Mouse (Mus musculus): Measurements from ENCODE around the gene Ttll7.

DNA sequence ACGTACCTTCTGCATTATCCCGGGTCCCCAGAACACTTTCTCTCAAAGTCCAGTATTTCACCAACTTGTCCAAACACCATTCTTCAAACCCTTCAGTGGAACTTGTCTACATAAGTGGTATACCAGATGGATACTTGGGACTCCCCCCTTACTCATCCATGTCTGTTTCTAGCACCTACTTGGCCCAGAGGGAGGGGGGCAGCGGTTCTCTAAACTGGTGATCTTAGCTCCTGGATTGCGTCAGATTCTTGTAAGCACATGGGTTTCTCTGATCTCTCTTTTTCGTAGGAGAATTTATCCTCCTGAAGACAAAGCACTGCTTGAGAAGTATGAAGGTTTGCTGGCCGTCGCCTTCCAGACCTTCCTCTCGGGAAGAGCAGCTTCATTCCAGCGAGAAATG lies 79.0 kb downstream of the Ttll7 start:
- TF ChIP-seq CTCF (IDR thresholded peaks at IDR 0.05; ENCODE audit: borderline replicate concordance, extremely low read depth, insufficient read depth, insufficient read length) (no peak), POLR2A (IDR thresholded peaks at IDR 0.05; ENCODE audit: borderline replicate concordance, extremely low read depth, insufficient read depth, insufficient read length, poor library complexity, severe bottlenecking) (no peak)

Data from brain, embryonic 14.5 days (tissue).